Mouse (Mus musculus): ENCODE measurements around the gene Fktn. TPM values are rescaled to one million over a fixed set of nuclear protein-coding genes. Genes with fewer than 3 reads are reported as not detected.
"Not testable (repeated sequence)": the region's sequence is repeated elsewhere in the genome, so short reads cannot be mapped to it uniquely, and the experiment has no call there.

The Fktn gene
- polyA plus RNA-seq, 1 experiment from 2014 or later: 23.9 TPM

- not testable (repeated sequence) for H3K36me3 ChIP-seq (replicated peaks); H3K9me3 ChIP-seq; H3K9ac ChIP-seq; ATAC-seq (replicated peaks); H3K4me1 ChIP-seq; H3K27ac ChIP-seq; H3K4me2 ChIP-seq; H3K4me3 ChIP-seq; H3K27me3 ChIP-seq (replicated peaks)
- 93% methylated on average over 2 of the region's 2 CpGs for WGBS
These were observed 12.3 kb downstream of the Fktn start for GRCm38 (mm10) chr4:53726100-53726499.

DNA sequence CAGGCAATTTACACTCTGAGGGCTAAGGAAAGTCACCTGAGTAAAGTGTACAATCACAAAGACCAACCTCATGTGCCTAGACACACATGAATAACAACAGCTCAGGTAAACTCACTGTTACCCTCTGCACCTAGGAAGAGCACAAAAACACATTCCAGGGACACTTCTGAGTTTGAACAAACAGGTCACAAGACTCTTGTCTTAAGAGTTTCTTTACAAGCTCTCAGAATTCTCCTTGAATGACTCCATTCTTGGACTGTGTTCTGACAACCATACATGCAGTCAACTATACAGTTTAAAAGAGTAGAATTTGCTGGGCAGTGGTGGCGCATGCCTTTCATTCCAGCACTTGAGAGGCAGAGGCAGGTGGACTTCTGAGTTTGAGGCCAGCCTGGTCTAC, 14.3 kb downstream of the Fktn start:
- ATAC-seq (replicated peaks): no peak

GRCm38 (mm10) chr4:53738956-53739616, 25.3 kb downstream of the Fktn start:
- peak; percentile 83 for ATAC-seq (replicated peaks)
- WGBS: 26% methylated on average over 6 of the region's 6 CpGs
- Histone ChIP-seq H3K36me3 (replicated peaks) (peaks cover 11% of the 10 kb centered on the region), H3K4me3 (no peak overlapping the region), H3K27ac (no peak overlapping the region), H3K9me3 (no peaks in the 10 kb centered on the region), H3K4me1 (no peaks in the 10 kb centered on the region), H3K27me3 (replicated peaks) (no peaks in the 10 kb centered on the region), H3K9ac (no peak overlapping the region), H3K4me2 (no peak overlapping the region)

More for the DNA sequence above, 14.3 kb downstream of the Fktn start:
- Histone ChIP-seq H3K4me3 (no peak overlapping the region), H3K4me2 (no peak overlapping the region), H3K27ac (no peak overlapping the region), H3K9ac (no peak overlapping the region), H3K27me3 (replicated peaks) (no peaks in the 10 kb centered on the region), H3K36me3 (replicated peaks) (peaks cover 12% of the 10 kb centered on the region; the same call in 1 of the 2 replicates), H3K4me1 (no peaks in the 10 kb centered on the region), H3K9me3 (no peaks in the 10 kb centered on the region)
- WGBS: 95% methylated on average over 1 of the region's 1 CpGs

DNA sequence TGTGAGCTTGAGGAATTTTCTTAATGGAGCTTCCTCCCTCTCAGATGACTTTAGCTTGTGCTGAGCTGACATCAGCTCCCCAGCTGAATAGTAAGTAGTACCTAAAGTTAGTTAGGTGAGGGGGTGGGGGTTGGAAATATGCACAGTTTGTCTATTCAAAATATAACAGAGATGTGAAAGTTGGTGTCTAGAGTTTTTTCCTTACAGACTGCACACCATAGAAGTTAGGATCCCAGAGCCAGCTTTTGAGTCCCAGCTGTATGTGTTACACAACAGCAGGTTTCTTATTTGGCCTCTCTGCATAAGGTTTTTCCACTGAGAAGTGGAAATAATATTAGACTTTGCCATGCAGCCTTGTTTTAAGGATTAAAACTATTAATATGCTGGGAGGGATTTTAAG, 36.0 kb downstream of the Fktn start:
- H3K27ac ChIP-seq: no peak overlapping the region
- H3K9me3 ChIP-seq: no peaks in the 10 kb centered on the region
- no peak overlapping the region for H3K4me2 ChIP-seq
- no peak overlapping the region for H3K9ac ChIP-seq
- H3K27me3 ChIP-seq (replicated peaks): no peaks in the 10 kb centered on the region
- H3K4me3 ChIP-seq: no peak overlapping the region
- H3K36me3 ChIP-seq (replicated peaks): peaks cover 11% of the 10 kb centered on the region; the same call in 1 of the 2 replicates
- no peaks in the 10 kb centered on the region for H3K4me1 ChIP-seq
- ATAC-seq (replicated peaks): no peak

DNA sequence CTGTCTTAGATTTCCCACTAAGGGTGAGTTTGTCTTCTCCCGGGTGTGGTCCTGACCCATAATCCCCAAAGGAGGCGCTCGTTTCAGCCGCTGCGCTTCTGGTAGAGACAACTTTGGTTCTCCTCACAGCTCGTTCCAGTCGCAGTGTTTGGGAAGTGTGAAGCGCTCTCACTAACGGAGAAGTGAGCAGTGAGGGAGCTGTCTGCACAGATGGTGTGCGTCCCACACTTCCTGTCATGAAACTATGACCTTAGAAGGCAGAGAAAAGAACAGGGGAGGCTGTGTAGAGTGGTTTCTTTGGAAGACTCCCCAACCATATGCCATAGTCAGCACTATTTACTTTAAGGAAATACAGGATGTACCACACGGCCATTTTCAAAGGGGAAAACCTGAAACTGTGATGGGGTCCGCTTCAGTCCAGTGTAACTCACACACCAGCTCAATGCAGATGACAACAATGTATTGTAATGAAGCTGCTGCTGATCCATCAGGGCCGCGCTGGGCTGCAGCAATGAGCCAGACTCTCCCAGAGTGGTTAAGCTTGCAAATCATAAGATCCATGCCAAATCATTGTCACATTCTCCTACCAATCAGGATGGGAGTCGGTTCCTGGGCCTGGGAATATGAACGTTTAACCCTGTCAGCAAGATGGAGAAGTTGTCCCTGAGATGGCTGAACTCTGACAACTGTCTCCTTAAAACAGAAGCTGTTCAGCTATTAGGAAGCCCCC, 36.8 kb downstream of the Fktn start:
- H3K27ac ChIP-seq: no peak overlapping the region
- H3K4me1 ChIP-seq: no peaks in the 10 kb centered on the region
- H3K27me3 ChIP-seq (replicated peaks): no peaks in the 10 kb centered on the region
- H3K36me3 ChIP-seq (replicated peaks): peaks cover 11% of the 10 kb centered on the region; the same call in 1 of the 2 replicates
- no peaks in the 10 kb centered on the region for H3K9me3 ChIP-seq
- WGBS: 79% methylated on average over 16 of the region's 16 CpGs
- no peak overlapping the region for H3K4me2 ChIP-seq
- H3K9ac ChIP-seq: no peak overlapping the region
- ATAC-seq (replicated peaks): no peak
- H3K4me3 ChIP-seq: no peak overlapping the region

DNA sequence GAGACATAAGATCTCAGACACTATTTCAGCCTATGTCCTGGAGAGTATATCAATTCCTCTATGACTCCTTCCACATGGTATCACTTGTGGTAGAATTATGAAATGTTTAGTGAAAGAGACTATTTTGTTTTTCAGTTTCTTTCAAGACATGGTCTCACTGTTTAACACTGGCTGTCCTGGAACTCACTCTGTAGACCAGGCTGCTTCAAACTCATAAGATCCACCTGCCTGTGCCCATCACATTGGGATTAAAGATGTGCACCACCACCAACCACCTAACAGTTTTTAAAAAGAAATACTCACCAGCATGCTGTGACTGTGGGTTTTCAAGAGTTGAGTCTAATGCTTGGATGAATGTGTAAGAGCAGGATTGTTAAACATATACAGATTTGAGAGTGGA, 43.2 kb downstream of the Fktn start:
- H3K9me3 ChIP-seq: no peaks in the 10 kb centered on the region
- no peak overlapping the region for H3K4me2 ChIP-seq
- ATAC-seq (replicated peaks): no peak
- H3K36me3 ChIP-seq (replicated peaks): peaks cover 15% of the 10 kb centered on the region; the same call in 1 of the 2 replicates
- no peaks in the 10 kb centered on the region for H3K27me3 ChIP-seq (replicated peaks)
- H3K4me3 ChIP-seq: no peak overlapping the region
- H3K27ac ChIP-seq: no peak overlapping the region
- no peak overlapping the region for H3K9ac ChIP-seq
- H3K4me1 ChIP-seq: no peaks in the 10 kb centered on the region

- H3K4me1 ChIP-seq: no peaks in the 10 kb centered on the region
- no peak overlapping the region for H3K9ac ChIP-seq
- H3K9me3 ChIP-seq: no peaks in the 10 kb centered on the region
- no peak overlapping the region for H3K4me2 ChIP-seq
- no peaks in the 10 kb centered on the region for H3K27me3 ChIP-seq (replicated peaks)
- H3K36me3 ChIP-seq (replicated peaks): peaks cover 18% of the 10 kb centered on the region; the same call in 1 of the 2 replicates
- no peak for ATAC-seq (replicated peaks)
- H3K4me3 ChIP-seq: no peak overlapping the region
- 90% methylated on average over 4 of the region's 4 CpGs for WGBS
- no peak overlapping the region for H3K27ac ChIP-seq
These were observed 45.0 kb downstream of the Fktn start for GRCm38 (mm10) chr4:53758764-53759163.

DNA sequence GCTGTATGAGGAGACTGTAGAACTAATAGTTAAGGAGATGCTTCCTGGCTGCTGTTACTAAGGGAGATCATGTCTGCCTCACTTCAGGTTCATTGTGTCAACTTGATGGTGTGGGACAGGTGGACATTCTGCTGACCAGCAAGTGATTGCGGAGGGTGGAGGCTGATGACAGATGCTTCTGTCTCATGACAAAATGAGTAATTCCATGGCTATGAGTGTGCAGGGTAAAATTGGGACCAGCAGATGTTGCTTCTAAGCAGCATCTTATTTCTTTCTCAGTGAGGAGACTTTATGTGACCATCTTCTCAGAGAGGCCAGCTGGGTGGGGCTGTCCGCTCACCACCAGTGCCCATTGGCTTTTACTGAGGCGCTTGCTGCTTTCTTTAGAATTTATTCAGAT, 45.9 kb downstream of the Fktn start:
- H3K4me3 ChIP-seq: no peak overlapping the region
- peaks cover 12% of the 10 kb centered on the region; the same call in 1 of the 2 replicates for H3K36me3 ChIP-seq (replicated peaks)
- H3K27ac ChIP-seq: no peak overlapping the region
- H3K27me3 ChIP-seq (replicated peaks): no peaks in the 10 kb centered on the region
- H3K4me2 ChIP-seq: no peak overlapping the region
- H3K4me1 ChIP-seq: no peaks in the 10 kb centered on the region
- H3K9ac ChIP-seq: no peak overlapping the region
- no peaks in the 10 kb centered on the region for H3K9me3 ChIP-seq
- 96% methylated on average over 3 of the region's 3 CpGs for WGBS
- no peak for ATAC-seq (replicated peaks)

DNA sequence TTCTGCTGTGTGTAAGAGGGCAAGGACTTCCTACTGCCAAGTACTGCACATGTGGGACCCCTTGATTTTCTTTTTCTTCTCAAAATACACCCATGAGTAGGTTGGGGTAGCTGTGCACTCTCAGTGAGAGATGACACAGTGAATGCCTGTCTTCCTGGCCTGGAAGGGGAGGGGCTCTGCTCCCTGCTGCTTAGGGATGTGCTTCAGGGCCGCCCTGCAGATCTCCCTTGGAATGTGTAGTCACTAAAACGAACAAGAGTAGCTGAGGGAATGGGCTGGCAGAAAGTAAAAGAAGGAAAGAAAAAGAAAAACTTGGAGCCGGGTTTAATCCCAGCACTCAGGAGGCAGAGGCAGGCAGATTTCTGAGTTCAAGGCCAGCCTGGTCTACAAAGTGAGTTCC, 48.7 kb downstream of the Fktn start:
- 51% methylated on average over 3 of the region's 3 CpGs for WGBS
- Histone ChIP-seq H3K9ac (no peak overlapping the region), H3K4me3 (no peak overlapping the region), H3K4me1 (no peaks in the 10 kb centered on the region), H3K27ac (no peak overlapping the region), H3K9me3 (no peaks in the 10 kb centered on the region), H3K4me2 (no peak overlapping the region), H3K27me3 (replicated peaks) (no peaks in the 10 kb centered on the region), H3K36me3 (replicated peaks) (peaks cover 12% of the 10 kb centered on the region; the same call in 1 of the 2 replicates)
- ATAC-seq (replicated peaks): no peak

DNA sequence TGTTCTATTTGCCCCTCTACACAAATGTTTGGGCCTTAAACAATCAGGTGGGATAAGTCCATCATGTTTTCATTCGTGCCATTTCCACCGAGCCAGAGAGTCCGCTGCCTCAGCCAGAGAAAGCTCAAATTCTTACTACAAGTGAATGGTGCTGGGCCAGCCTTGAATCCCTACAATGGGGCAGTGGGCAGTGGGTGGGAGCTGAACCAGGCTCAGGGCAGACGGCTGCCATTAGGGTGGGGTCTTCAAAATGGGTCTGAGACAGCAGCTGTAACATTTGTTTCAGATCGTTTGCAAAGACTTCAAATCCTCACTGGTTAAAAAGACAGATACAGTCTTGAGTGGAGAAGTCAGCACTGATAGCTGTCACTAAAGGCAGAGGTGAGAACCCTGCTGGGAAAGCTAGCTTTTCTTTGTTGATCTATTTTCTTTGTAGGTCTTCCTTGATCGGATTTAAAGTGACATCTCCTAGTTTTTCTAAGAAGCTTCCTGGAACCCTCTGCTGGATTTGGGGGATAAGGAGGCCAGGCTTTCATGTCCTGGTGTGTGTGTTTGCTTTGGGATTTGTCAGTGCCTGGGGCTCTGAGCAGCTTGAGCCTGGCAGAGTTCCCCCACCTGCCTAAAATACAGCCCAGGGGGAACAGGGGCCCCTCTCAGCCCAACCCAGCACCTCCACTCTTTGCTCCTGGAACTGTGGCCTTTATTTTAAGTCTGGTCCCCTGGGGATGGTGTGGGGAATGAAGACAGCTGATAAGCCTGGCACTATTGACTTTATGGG, 57.3 kb downstream of the Fktn start:
- Histone ChIP-seq H3K9ac (no peak overlapping the region), H3K4me1 (peaks cover 10% of the 10 kb centered on the region), H3K36me3 (replicated peaks) (no peaks in the 10 kb centered on the region), H3K4me2 (no peak overlapping the region), H3K27me3 (replicated peaks) (no peaks in the 10 kb centered on the region; the same call in 1 of the 2 replicates), H3K9me3 (no peaks in the 10 kb centered on the region), H3K4me3 (no peak overlapping the region), H3K27ac (peak overlapping the region; percentile 34; the same call in 1 of the 2 replicates)
- ATAC-seq (replicated peaks): peak; percentile 78
- 13% methylated on average over 6 of the region's 6 CpGs for WGBS

DNA sequence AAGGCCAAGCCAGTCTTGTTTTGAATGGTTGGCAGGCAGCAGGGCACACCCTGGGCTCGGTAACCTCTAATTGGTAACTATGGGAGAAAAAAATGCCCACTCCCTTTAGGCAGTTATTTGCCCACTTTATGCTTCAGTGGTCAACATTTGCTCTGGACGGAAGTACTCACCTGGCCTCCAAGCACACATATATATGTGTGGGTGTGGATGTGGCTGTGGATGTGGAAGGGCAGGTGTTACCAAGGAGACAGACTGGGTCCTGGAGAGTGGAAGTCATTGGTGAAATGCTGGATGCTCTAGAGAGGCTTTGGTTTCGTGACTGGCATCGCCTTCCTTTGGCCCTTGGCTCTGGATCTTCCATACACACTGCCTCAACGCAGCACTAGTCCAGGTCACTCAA, 58.2 kb downstream of the Fktn start:
- WGBS: 58% methylated on average over 5 of the region's 5 CpGs
- ATAC-seq (replicated peaks): no peak; the same call in 1 of the 2 replicates
- no peaks in the 10 kb centered on the region for H3K9me3 ChIP-seq
- no peak overlapping the region for H3K4me2 ChIP-seq
- no peaks in the 10 kb centered on the region for H3K36me3 ChIP-seq (replicated peaks)
- H3K9ac ChIP-seq: no peak overlapping the region
- H3K27ac ChIP-seq: peak overlapping the region; percentile 38; the same call in 1 of the 2 replicates
- peaks cover 10% of the 10 kb centered on the region for H3K4me1 ChIP-seq
- peaks cover 5% of the 10 kb centered on the region for H3K27me3 ChIP-seq (replicated peaks)
- H3K4me3 ChIP-seq: no peak overlapping the region

DNA sequence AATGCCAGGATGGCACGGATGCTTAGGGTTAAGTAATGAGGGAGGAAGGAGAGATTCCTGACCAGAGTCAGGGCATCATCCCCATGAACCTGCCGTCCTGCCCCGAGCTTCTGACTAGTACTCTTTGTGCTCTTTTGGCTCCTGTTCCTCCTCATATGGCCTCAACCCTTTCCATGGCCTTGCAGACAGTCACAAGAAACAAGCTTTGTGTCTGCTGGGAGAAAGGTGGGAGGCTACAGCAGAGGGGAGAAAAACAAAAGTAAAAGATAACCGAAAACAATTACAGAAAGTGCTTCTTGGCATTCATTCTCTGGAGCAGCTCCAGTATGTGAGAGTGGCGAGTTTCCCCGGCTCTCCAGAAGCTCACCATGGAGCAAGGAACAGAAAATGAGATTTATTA, 60.1 kb downstream of the Fktn start:
- Histone ChIP-seq H3K9ac (no peak overlapping the region), H3K4me2 (no peak overlapping the region), H3K4me1 (peaks cover 12% of the 10 kb centered on the region), H3K27ac (no peak overlapping the region), H3K4me3 (no peak overlapping the region), H3K27me3 (replicated peaks) (peaks cover 11% of the 10 kb centered on the region), H3K36me3 (replicated peaks) (no peaks in the 10 kb centered on the region), H3K9me3 (no peaks in the 10 kb centered on the region)
- 55% methylated on average over 6 of the region's 6 CpGs for WGBS
- ATAC-seq (replicated peaks): no peak

Measured in midbrain, embryonic 15.5 days (tissue).